Mouse (Mus musculus): ENCODE data around the gene Liph.

GRCm38 (mm10) chr16:21998061-21998460 lies 2.6 kb upstream of the Liph start:
- TF ChIP-seq FLI1 (IDR thresholded peaks at IDR 0.05; ENCODE audit: low read length) (no peak), GATA1 (IDR thresholded peaks at IDR 0.05; ENCODE audit: borderline replicate concordance, low read length) (no peak)
